Mouse (Mus musculus) liver, embryonic 12.5 days (tissue): ENCODE results near the gene Dnajb2. TPM values are rescaled to one million over a fixed set of nuclear protein-coding genes. Genes with fewer than 3 reads are reported as not detected.

Source experiments
- ATAC-seq: fragments of 200-750 bp; cut with Nextera tagmentation; 2 replicates; pipeline ENCODE4 v1.8.0; 2017; ENCODE audit warnings: moderate number of reproducible peaks, mild to moderate bottlenecking, moderate library complexity
- H3K27ac ChIP-seq: fragments of 300-500 bp; sonication (generic); 2 replicates; pipeline ENCODE4 v1.5.1; 2016; ENCODE audit warnings: mild to moderate bottlenecking
- H3K27me3 ChIP-seq: fragments of 300-500 bp; sonication (generic); replicated peaks from 2 replicates; pipeline ENCODE4 v1.6.1; 2016; ENCODE audit warnings: mild to moderate bottlenecking, moderate library complexity
- H3K36me3 ChIP-seq: fragments of 300-500 bp; sonication (generic); 2 replicates; pipeline ENCODE4 v1.6.1; 2016; ENCODE audit warnings: mild to moderate bottlenecking, moderate library complexity
- H3K4me1 ChIP-seq: fragments of 300-500 bp; sonication (generic); 2 replicates; pipeline ENCODE4 v1.6.1; 2016
- H3K4me2 ChIP-seq: fragments of 300-500 bp; sonication (generic); 2 replicates; pipeline ENCODE4 v1.6.1; 2016; ENCODE audit warnings: mild to moderate bottlenecking, moderate library complexity
- H3K4me3 ChIP-seq: fragments of 300-500 bp; sonication (generic); 2 replicates; pipeline ENCODE4 v1.5.1; 2016; ENCODE audit warnings: mild to moderate bottlenecking, moderate library complexity
- H3K9ac ChIP-seq: fragments of 300-500 bp; sonication (generic); 2 replicates; pipeline ENCODE4 v1.6.1; 2016; ENCODE audit warnings: mild to moderate bottlenecking, moderate library complexity
- H3K9me3 ChIP-seq: fragments of 300-500 bp; sonication (generic); replicated peaks from 2 replicates; pipeline ENCODE4 v1.6.1; 2016; ENCODE audit warnings: mild to moderate bottlenecking, moderate library complexity
- WGBS: fragments of 180-500 bp; shearing (Covaris S2); methylation state at CpG from one replicate; pipeline ENCODE4 v1.1.7; 2016; ENCODE audit not compliant: insufficient replicate concordance; 5-methylcytosine and 5-hydroxymethylcytosine counted together
- polyA plus RNA-seq: library from polyadenylated mRNA; unstranded; fragments of >200 nt; fragmentation: Nextera tagmentation; extraction: Ambion mirVana; gene quantifications from 2 replicates; pipeline ENCODE4 v1.2.1, GENCODE M21; 2016

Gene Dnajb2
- polyA plus RNA-seq, 1 experiment from 2014 or later = 27.2 TPM

DNA sequence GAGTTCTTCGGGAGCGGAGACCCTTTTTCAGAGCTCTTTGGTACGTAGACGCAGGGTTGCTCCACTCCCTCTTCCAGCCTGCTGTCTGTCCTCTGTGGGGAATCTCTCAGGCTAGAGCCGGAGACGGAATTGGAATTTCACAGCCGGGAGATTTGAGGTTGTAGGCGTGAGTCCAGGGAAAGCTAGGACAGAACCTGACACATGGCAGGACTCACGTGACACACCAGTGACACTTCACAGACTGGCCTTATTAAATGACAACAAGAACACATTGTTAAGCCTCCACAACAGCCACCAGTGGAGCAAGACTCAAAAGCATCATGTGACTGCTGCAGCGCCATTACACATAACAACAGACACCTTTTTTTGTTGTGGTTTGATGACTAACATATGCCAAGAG, 3.4 kb downstream of the Dnajb2 start:
- Histone ChIP-seq H3K4me1 (peaks cover 45% of the 10 kb centered on the region), H3K36me3 (peaks cover 46% of the 10 kb centered on the region)

DNA sequence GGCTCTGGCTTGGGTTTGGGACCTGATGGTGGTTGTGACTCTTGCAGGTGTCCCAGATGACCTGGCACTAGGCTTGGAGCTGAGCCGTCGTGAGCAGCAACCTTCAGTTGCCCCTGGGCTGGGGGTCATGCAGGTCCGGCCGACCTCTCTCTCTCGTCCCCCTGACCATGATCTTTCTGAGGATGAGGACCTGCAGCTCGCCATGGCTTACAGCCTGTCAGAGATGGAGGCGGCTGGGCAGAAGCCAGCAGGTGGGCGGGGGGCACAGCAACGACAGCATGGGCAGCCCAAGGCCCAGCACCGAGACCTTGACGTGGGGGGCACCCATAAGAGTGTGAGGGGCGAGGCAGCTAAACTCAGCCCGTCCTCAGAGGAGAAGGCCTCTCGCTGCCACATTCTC, 7.2 kb downstream of the Dnajb2 start:
- no peak for ATAC-seq
- no peak overlapping the region for H3K4me3 ChIP-seq
- no peaks in the 10 kb centered on the region for H3K27me3 ChIP-seq
- 84% methylated on average over 14 of the region's 14 CpGs for WGBS
- H3K36me3 ChIP-seq = peaks cover 46% of the 10 kb centered on the region
- H3K9me3 ChIP-seq = no peaks in the 10 kb centered on the region
- no peak overlapping the region for H3K27ac ChIP-seq
- no peak overlapping the region for H3K9ac ChIP-seq
- peaks cover 18% of the 10 kb centered on the region for H3K4me1 ChIP-seq
- no peak overlapping the region for H3K4me2 ChIP-seq

More for the DNA sequence above, 3.4 kb downstream of the Dnajb2 start:
- ATAC-seq = no peak
- Histone ChIP-seq H3K9me3 (no peaks in the 10 kb centered on the region), H3K9ac (no peak overlapping the region), H3K4me3 (no peak overlapping the region), H3K27ac (no peak overlapping the region), H3K27me3 (no peaks in the 10 kb centered on the region), H3K4me2 (no peak overlapping the region)
- WGBS = 84% methylated on average over 10 of the region's 10 CpGs

DNA sequence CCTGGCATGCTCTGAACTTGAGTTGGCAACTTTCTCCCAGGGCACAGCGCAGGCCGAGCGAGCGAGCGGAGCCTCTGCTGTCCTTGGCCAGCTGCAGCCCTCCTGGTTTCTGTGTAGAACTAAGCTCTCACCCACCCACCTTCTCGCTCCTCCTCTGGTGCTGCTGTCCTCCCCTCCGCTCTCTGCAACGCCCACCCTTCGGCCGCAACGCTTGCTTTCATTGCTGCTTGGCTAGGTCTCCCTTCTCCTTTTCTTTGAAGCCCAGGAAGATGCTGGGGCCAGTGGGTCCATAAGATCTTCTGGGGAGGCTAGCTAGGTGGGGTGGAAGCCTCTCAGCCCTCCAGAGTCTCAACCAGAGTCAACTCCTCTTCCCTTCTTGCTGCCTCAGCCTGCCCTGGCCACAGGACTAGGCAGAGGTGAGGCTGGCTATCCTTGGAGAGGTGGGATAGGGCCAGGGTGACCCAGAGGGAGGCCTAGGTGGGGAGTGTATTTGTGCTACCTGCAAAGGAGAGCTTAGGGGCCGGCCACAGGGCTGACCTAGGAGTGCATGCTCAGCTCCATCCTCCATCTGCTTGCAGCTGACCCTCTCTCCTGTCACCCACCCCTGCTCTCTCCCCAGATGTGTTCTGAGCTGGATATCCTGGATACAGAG, 8.1 kb downstream of the Dnajb2 start:
- Histone ChIP-seq H3K4me2 (no peak overlapping the region), H3K4me3 (no peak overlapping the region), H3K4me1 (peaks cover 12% of the 10 kb centered on the region), H3K9ac (no peak overlapping the region), H3K27me3 (no peaks in the 10 kb centered on the region), H3K27ac (no peak overlapping the region), H3K9me3 (no peaks in the 10 kb centered on the region), H3K36me3 (peaks cover 38% of the 10 kb centered on the region)
- WGBS = 85% methylated on average over 12 of the region's 12 CpGs
- ATAC-seq = peak; percentile 16; the same call in 1 of the 2 replicates

DNA sequence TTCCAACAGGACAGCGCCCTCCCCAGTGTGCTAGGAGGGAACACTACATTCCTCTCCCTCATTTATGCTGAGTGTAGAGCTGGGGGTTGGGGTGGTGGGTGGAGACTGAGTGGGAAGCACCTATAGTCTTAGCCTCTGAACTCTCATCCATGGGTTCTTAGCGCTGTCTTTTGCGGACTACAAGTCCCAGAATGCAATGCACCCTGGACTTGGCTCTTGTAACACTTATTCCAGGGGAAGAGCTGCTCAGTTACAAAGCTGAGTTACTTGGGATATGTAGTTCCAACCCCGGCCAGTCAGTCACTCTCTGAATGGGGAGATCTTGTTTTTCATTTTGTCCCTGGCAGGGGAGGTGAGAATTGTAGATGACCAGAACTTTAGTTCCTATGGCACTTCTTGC, 8.6 kb downstream of the Dnajb2 start:
- Histone ChIP-seq H3K4me1 (peaks cover 17% of the 10 kb centered on the region), H3K27ac (no peak overlapping the region), H3K9ac (no peak overlapping the region), H3K27me3 (no peaks in the 10 kb centered on the region), H3K4me2 (no peak overlapping the region), H3K4me3 (no peak overlapping the region), H3K36me3 (peaks cover 33% of the 10 kb centered on the region), H3K9me3 (no peaks in the 10 kb centered on the region)
- WGBS = 24% methylated on average over 4 of the region's 4 CpGs
- peak; percentile 50 for ATAC-seq

DNA sequence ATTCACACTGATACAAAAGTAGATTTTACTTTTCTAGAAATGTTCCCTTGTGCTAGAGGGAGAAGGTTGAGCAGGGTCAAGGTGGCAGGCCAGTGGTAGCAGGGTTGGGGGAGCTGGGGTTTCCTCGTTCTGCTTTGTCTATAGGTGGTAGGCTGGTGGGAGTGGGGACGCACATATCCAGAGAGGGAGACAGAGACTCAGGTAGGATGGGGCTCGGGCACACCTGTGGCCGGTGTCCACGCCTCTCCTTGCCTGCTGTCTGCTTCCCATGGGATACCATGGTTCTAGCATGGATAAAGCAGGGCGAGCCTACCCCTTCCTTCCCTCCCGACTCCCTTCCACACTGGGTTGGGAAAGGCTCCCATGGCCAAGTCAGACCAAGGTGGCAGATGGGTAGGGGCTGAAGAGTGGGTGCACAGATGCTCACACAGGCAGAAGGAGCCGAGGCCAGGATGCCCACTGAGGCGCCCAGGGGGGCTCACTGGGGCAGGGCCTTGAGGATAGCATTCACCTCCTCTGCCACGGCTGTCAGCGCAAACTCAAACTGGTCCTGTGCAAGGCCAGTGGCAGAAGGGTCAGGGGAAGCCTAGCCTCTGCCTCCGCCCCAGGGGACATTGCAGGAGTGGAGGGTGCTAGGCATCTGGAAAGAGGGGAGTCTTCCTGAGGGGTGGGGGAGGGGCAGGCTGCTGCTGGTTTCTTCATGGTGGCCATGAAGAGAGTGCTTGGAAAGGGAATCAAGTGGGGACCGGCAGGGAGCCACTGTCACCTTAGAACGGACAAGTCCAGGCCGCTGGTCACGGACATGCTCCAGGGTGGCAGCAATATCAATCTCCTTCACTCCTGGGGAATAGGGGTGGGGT, 11.1 kb downstream of the Dnajb2 start:
- Histone ChIP-seq H3K36me3 (peaks cover 16% of the 10 kb centered on the region), H3K4me2 (no peak overlapping the region), H3K9me3 (no peaks in the 10 kb centered on the region), H3K27me3 (peaks cover 2% of the 10 kb centered on the region), H3K4me1 (peaks cover 37% of the 10 kb centered on the region), H3K4me3 (no peak overlapping the region), H3K27ac (no peak overlapping the region), H3K9ac (no peak overlapping the region)
- no peak for ATAC-seq
- 71% methylated on average over 16 of the region's 16 CpGs for WGBS

DNA sequence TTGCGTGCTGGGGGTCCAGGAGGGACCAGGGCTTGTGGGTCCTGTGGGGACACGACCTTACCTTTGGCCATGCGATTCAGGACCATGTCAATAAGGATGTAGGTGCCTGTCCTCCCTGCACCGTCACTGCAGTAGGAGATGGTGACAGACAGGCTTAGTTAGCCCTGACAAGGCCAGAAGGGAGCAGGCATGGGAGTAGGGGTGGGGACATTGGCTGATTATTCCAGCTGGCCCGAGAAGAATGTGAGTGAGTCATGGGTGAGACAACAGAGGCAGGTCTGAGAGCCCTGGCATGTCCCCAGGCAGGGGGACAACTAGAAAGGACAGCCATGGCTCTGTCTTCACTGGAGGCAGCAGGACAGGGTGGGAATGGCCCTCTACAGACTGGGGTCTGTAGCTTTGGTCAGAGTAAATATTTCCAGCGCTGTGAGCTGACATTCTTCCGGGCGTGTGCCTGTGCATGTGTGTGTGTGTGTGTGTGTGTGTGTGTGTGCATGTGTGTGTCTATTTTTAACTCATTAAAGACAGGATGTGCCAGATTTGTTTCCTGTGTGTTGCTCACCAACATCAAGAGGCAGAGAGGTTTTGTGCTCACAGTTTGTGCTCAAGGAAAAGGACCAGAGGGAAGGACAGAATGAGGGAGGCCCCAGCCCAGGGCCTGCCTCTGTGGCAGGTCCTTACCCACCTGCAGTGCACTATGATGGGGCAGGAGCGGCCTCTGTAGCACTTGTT, 12.0 kb downstream of the Dnajb2 start:
- peaks cover 10% of the 10 kb centered on the region for H3K36me3 ChIP-seq
- H3K4me1 ChIP-seq = peaks cover 37% of the 10 kb centered on the region
- no peak for ATAC-seq
- peak overlapping the region; percentile 23; the same call in 1 of the 2 replicates for H3K27ac ChIP-seq
- H3K4me2 ChIP-seq = no peak overlapping the region
- no peaks in the 10 kb centered on the region for H3K9me3 ChIP-seq
- H3K4me3 ChIP-seq = no peak overlapping the region
- 58% methylated on average over 9 of the region's 9 CpGs for WGBS
- H3K9ac ChIP-seq = 0 out of 2 replicates have a peak overlapping the region, but pooled peaks have one; percentile 2
- H3K27me3 ChIP-seq = peaks cover 10% of the 10 kb centered on the region

DNA sequence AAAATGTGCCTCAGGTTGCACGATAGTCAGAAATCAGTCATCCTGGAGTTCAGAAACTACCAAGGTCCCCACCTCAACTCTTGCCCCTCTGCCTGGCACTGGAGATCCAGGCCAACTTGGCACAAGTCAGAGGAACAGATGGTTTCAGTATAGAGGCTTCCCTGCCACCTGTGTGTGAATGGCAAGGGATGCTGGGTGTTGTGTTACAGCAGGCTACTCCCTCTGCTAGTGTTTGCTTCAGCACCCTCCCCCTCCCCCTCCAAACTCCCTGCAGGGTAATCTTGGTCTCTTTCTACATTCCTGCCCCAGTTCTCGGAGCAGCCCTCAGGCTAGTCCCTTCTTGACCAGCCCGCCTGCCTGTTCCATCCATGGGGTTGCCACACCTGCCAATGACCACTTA, 14.3 kb downstream of the Dnajb2 start:
- ATAC-seq = no peak
- Histone ChIP-seq H3K4me2 (no peak overlapping the region), H3K27me3 (peaks cover 10% of the 10 kb centered on the region), H3K4me3 (no peak overlapping the region), H3K9me3 (no peaks in the 10 kb centered on the region), H3K4me1 (peaks cover 38% of the 10 kb centered on the region), H3K27ac (no peak overlapping the region), H3K36me3 (no peaks in the 10 kb centered on the region), H3K9ac (no peak overlapping the region)
- 77% methylated on average over 3 of the region's 3 CpGs for WGBS

DNA sequence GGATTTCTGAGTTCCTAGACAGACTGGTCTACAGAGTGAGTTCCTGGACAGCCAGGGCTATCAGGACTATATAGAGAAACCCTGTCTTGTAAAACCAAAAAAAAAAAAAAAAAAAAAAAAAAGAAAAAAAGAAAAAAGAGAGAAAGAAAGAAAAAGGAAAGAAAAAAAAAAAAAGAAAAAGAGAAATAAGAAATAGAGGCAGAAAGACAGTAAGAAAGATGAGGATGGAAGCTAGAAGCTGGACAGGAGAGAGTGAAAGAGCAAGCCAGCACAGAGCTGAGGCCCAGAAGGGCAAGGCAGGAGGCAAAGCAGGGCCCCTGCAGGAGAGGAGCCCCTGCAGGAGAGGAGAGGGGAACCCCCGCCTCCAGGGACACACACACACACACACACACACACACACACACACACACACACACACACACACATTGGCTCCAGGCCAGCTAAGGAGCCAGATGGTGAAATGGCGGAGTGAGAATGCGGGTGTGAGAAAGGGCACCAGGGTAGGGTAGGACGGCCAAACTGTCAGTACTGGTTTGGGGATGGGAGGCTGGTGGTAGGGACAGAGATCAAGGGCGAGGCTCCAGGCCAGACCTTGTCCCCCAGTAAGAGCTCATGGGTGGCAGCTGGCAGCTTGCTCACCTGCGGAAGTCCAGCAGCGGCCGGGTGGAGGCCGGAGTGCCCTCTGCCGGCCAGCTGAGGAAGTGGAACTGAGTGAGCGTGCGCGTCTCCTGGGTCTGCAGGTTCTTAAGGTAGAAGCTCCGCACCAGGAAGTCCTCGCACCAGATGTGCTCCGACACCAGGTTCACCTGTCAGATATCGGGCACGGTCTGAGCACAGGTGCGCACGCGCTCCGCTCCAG, 15.1 kb downstream of the Dnajb2 start:
- Histone ChIP-seq H3K9ac (peak overlapping the region; percentile 56), H3K4me2 (peak overlapping the region; percentile 64), H3K9me3 (no peaks in the 10 kb centered on the region), H3K27me3 (peaks cover 15% of the 10 kb centered on the region), H3K4me3 (peak overlapping the region; percentile 26), H3K4me1 (peaks cover 44% of the 10 kb centered on the region), H3K27ac (peak overlapping the region; percentile 50; the same call in 1 of the 2 replicates), H3K36me3 (no peaks in the 10 kb centered on the region)
- peak; percentile 61 for ATAC-seq
- 9% methylated on average over 21 of the region's 22 CpGs for WGBS

DNA sequence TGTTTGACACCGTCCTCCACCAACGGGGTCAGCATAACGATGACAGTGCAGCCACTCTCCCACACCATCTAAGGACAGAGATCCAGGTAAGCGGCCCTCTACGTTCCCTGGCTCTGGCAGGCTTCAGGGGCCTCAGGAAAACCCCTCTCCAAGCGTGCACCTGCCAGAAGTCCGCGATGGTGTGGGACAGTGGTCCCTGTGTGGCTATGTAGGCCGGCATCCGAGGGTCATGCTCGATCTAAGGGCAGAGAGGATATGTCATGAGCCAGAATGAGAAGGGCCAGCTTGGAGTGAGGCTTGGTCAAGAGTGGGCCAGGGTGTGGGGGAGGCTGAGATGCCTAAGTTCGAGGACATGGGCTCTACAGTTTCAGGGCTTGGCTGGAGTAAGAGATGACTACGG, 16.1 kb downstream of the Dnajb2 start:
- Histone ChIP-seq H3K9ac (no peak overlapping the region), H3K27ac (no peak overlapping the region), H3K36me3 (no peaks in the 10 kb centered on the region), H3K9me3 (no peaks in the 10 kb centered on the region), H3K4me2 (no peak overlapping the region), H3K4me3 (no peak overlapping the region), H3K27me3 (peaks cover 21% of the 10 kb centered on the region), H3K4me1 (peaks cover 44% of the 10 kb centered on the region)
- ATAC-seq = no peak
- WGBS = 62% methylated on average over 13 of the region's 13 CpGs

DNA sequence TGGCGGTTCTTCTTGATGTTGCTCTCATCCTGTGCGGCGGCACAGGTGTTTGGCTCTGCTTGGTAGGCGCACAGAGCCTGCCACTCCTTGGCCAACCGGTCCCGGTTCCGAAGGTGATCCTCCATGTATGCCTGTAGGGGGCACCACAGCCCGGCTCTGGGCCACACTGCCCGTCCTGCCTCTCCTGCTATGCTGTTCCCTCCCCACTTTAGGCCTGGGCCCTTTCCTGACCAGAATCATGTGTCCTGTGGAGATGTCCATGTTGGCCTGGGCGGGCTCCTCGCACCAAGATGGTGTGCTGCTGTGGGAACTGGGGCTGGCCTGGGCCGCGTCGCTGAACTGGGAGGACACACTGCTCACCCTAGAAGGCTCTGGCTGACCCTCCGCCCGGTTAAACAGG, 16.8 kb downstream of the Dnajb2 start:
- peaks cover 23% of the 10 kb centered on the region for H3K27me3 ChIP-seq
- no peaks in the 10 kb centered on the region for H3K36me3 ChIP-seq
- ATAC-seq = no peak
- H3K9ac ChIP-seq = no peak overlapping the region
- no peak overlapping the region for H3K27ac ChIP-seq
- peaks cover 39% of the 10 kb centered on the region for H3K4me1 ChIP-seq
- H3K9me3 ChIP-seq = no peaks in the 10 kb centered on the region
- H3K4me2 ChIP-seq = no peak overlapping the region
- H3K4me3 ChIP-seq = no peak overlapping the region
- WGBS = 66% methylated on average over 16 of the region's 16 CpGs

DNA sequence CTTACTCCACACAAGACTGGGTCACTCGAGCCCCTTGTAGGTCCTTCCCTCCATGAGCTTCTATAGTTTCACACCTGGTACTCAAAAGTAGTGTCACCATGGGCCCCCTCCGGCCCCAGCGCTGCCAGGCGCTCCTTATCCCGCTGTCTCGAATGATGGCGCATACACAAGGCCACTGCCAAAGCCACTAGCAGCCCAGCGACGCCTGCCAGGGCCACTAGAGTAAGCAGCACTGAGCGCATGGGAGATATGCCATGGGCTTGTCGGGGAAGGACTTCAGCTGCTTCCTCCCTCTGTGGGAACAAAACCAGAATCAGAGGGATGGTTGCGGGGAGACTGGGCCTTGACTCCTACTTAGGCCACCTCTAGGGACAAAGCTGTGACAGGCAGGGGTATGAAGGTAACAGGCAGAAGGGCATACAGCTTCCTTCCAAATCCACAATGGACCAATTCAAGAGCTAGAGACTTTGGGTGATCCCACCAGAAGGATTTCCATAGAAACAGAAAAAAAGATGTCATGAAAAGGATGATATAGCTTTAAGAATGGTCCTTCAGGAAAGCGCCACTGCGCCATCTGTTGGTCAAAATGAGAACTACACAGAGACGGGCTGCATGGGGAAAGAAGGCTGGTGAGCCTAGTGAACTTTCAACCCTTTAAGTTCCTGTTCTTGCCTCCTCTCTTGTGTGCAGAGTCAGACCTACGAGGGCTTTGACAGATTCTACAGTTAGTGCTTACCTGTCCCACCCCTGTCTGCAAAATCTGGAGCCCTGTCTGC, 17.8 kb downstream of the Dnajb2 start:
- peaks cover 23% of the 10 kb centered on the region for H3K27me3 ChIP-seq
- H3K9me3 ChIP-seq = no peaks in the 10 kb centered on the region
- no peak overlapping the region for H3K9ac ChIP-seq
- ATAC-seq = no peak
- no peak overlapping the region for H3K4me2 ChIP-seq
- H3K4me3 ChIP-seq = no peak overlapping the region
- H3K4me1 ChIP-seq = peaks cover 33% of the 10 kb centered on the region
- 56% methylated on average over 16 of the region's 16 CpGs for WGBS
- H3K36me3 ChIP-seq = no peaks in the 10 kb centered on the region
- no peak overlapping the region for H3K27ac ChIP-seq
